Mouse (Mus musculus) spleen, adult 2 months (tissue): ENCODE results near the gene Mgat2.

Source experiments
- CTCF ChIP-seq: fragments of 200-500 bp; IDR thresholded peaks from 2 replicates; pipeline ENCODE4 v1.5.1; 2011; ENCODE audit warnings: mild to moderate bottlenecking, inconsistent platforms; ENCODE audit not compliant: insufficient read depth, insufficient read length, insufficient replicate concordance; ENCODE audit errors: extremely low read depth
- POLR2A ChIP-seq: fragments of 200-500 bp; IDR thresholded peaks from 2 replicates; pipeline ENCODE4 v1.6.1; 2011; ENCODE audit warnings: low read depth, low read length, inconsistent platforms

GRCm38 (mm10) chr12:69175975-69176374 lies 8.0 kb upstream of the Mgat2 start:
- TF ChIP-seq CTCF (no peak), POLR2A (no peak)
